Mouse (Mus musculus) naive thymus-derived CD4-positive, alpha-beta T cell, adult 5 months (primary cell): ENCODE data around the gene Lrrc7. TPM values are rescaled to one million over a fixed set of nuclear protein-coding genes. Genes with fewer than 3 reads are reported as not detected.

Experiments used
- polyA plus RNA-seq: library from polyadenylated mRNA; unstranded; fragments of 100-300 nt; shearing (Covaris generic); gene quantifications from one replicate; pipeline ENCODE4 v1.2.1, GENCODE M21; 2017

The Lrrc7 gene
- polyA plus RNA-seq, result 0.21 TPM

GRCm38 (mm10) chr3:158561987-158562360, at the start of gene Lrrc7:
Lrrc7 (minus strand) TSS chr3:158562221.

GRCm38 (mm10) chr3:158036329-158036988, 525.6 kb downstream of the Lrrc7 start, which contains the start of the genes Srsf11 and Lrrc40:
Srsf11 (minus strand) TSS chr3:158036639.
Lrrc40 (plus strand) TSS chr3:158036662.

